Mouse (Mus musculus) kidney, postnatal 25 days (tissue): ENCODE results near the gene Msh2.

Experiments used
- DNase-seq, 2 experiments: peaks; one replicate each; pipeline ENCODE4 v3.0.0; 2021; ENCODE audit warnings: mixed read lengths in 2 of 2

The Msh2 gene

GRCm38 (mm10) chr17:87724727-87725126, 52.6 kb downstream of the Msh2 start:
- no peak for DNase-seq

GRCm38 (mm10) chr17:87726489-87727356, 54.6 kb downstream of the Msh2 start:
- no peak for DNase-seq

DNA sequence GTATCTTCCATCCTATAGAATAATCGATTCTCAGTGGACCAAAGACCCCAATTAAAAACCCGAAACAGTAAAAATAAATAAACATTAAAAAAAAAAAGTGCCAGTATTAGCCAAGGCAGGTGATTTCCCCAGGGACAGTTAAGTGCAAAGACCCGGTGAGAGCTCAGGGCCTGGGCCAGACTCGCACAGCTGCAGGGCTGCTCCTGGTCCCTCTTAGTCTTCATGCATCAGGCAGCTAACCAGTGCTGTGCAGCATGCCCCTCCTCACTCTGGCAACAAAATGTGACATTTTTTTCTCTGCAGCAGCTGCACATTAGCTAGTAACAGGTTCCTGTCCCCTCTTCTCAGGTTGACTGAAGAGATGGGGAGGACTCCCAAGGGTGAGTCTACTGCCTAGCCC, 59.8 kb downstream of the Msh2 start:
- DNase-seq = no peak

- no peak for DNase-seq
Measured at GRCm38 (mm10) chr17:87734471-87734870, 62.3 kb downstream of the Msh2 start.

- DNase-seq = no peak
Measured at GRCm38 (mm10) chr17:87737144-87737543, 65.0 kb downstream of the Msh2 start.

DNA sequence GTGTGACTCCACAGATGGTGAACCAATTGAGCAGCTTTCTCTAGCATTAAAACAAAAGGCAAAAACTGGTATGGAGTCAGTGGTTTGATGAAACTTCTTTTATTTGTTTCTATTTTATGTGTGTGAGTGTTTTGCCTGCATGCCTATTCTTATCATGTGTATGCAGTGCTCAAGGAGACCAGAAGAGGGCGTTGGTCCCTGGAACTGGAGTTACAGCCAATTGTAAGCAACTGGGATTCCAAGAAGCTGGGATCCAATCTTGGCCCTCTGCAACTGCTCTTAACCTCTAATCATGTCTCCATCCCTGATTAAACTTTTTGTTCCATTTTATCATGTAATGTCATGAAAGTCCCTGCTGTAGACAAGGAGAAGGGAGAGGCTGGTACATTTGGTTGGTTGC, 67.7 kb downstream of the Msh2 start:
- DNase-seq = no peak

DNA sequence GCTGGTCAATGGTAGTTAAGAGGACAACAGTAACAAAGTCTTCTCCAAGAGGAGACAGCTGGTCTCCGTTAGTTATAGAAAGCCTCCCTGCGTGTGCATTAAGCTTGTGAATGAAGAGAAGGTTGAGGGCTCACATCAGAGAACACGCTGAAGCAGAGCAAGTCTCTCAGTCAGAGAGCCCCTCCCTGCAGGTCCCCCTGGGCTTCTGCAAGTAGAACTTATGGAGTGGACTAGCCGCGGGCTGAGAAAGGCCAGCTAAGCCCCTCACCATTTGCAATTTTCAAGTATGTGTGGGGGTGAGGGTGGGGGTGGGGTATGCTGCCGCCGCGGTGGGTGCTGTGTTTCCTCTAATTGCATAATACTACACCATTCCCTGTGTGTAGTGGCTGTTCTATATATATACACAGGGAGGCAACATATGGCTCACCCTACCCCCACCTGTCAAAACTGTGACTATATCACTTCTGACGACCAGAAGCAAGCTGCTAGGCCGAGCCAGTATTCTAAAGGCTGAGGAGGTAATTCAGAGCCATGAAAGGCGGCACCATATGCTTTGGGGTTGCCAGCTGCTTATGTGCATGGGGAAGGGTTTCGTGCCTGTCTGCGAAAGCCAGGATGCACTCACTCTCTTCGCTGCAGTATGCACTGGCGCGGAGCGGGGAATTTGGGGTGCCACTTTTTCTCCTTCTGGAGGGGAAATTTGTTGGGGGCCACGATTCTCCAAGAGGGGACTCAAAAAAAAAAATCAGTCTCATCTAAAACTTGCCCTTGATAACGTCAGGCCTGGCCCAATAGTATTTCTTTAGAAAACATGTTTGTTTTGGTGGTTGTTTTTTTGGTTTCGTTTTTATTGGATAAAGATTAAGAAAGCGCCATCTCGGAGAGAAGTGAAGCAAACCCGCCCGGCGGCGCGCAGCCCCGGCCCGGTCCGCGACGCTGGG, 73.1 kb downstream of the Msh2 start:
- no peak for DNase-seq

- peak in 1 of 2 experiments; percentile 9 for DNase-seq
Measured at GRCm38 (mm10) chr17:87745926-87746888, 74.1 kb downstream of the Msh2 start.

GRCm38 (mm10) chr17:87760315-87760714, 88.2 kb downstream of the Msh2 start:
- no peak for DNase-seq

DNA sequence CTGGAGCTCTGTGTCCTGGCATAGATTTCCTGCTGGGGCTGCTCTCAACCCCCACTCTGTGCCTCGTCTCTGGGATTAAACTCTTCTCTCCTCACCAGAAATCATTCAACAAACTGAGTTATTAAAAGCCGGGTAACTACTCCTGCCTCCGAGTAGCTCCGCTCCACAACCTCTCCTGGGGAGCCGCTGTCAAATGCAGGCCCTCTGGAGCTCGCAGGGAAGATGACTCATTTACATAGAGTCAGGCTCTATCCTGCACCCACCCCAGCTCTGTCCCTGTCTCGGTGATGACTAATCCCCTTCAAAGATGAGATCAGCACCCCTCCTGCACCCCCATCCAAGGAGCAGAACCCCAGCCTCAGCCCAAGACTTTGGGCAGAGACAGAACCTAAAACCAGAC, 91.0 kb downstream of the Msh2 start:
- no peak for DNase-seq

GRCm38 (mm10) chr17:87765031-87765430, 92.9 kb downstream of the Msh2 start:
- DNase-seq = no peak

DNA sequence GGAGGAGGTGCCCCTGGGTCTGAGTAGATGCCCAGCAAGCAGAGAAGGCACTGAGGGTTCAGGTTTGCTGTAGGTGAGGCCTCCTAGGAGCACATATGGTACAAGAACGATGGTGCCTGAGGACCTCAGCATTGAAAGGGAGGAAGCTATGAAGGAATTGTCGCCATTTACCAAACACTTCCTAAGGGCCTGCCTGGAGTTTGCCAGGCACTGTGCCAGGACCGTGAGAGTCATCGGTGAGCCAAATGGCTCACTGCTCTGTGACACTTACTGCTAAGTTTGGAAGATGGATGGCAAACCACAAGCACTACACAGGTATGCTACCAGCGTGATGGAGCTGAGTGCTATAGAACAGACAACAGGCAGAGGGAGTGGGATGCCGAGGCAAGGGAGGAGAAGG, 94.8 kb downstream of the Msh2 start:
- DNase-seq = no peak

GRCm38 (mm10) chr17:87770766-87771165, 98.6 kb downstream of the Msh2 start:
- DNase-seq = no peak

DNA sequence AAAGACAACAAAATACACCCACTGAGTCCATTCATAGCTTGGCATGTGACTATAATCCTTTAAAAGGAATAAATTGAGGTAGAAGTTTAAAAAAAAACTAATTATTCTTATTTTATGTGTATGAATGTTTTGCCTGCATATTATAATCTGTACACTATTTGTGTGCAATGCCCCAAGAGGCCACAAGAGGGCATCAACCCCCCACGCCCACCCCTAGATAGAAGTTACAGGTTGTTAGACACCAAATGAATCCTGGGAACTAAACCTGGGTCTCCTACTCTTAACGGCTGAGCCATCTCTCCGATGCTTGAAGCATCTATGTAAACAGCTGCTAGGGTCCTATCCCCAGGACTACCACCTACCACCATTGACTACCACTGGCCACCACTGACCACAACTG, 101.0 kb downstream of the Msh2 start:
- DNase-seq = no peak
